Mouse (Mus musculus): ENCODE data around the gene Spast.
"Not testable (repeated sequence)": the region's sequence is repeated elsewhere in the genome, so short reads cannot be mapped to it uniquely, and the experiment has no call there.

The Spast gene

GRCm38 (mm10) chr17:74338937-74339804 is at the start of gene Spast:
Gene Spast, plus strand, starts transcription at chr17:74338987.
- peak; percentile 76 for DNase-seq (ENCODE audit: extremely low spot score, low spot score)

GRCm38 (mm10) chr17:74290198-74290597 is 48.6 kb upstream of the Spast start:
- DNase-seq (ENCODE audit: extremely low spot score, low spot score), result no peak

GRCm38 (mm10) chr17:74290869-74291268 is 47.9 kb upstream of the Spast start:
- no peak for DNase-seq (ENCODE audit: extremely low spot score, low spot score)

- DNase-seq (ENCODE audit: extremely low spot score, low spot score), result no peak
These were observed 47.0 kb upstream of the Spast start for GRCm38 (mm10) chr17:74291640-74292361.

GRCm38 (mm10) chr17:74293687-74294425 is 44.9 kb upstream of the Spast start:
- DNase-seq (ENCODE audit: extremely low spot score, low spot score), result peak; percentile 68

GRCm38 (mm10) chr17:74294426-74295025 is 44.3 kb upstream of the Spast start:
- peak; percentile 86 for DNase-seq (ENCODE audit: extremely low spot score, low spot score)

GRCm38 (mm10) chr17:74295026-74295970 is 43.5 kb upstream of the Spast start, which contains the start of gene Memo1:
Gene Memo1, minus strand, starts transcription at chr17:74295521.
- peak; percentile 87 for DNase-seq (ENCODE audit: extremely low spot score, low spot score)

- DNase-seq (ENCODE audit: extremely low spot score, low spot score), result no peak
These were observed 42.5 kb upstream of the Spast start for GRCm38 (mm10) chr17:74296076-74296823.

GRCm38 (mm10) chr17:74296991-74297390 is 41.8 kb upstream of the Spast start:
- DNase-seq (ENCODE audit: extremely low spot score, low spot score), result not testable (repeated sequence)

GRCm38 (mm10) chr17:74300089-74300488 is 38.7 kb upstream of the Spast start:
- DNase-seq (ENCODE audit: extremely low spot score, low spot score), result no peak

GRCm38 (mm10) chr17:74304060-74304459 is 34.7 kb upstream of the Spast start:
- no peak for DNase-seq (ENCODE audit: extremely low spot score, low spot score)

- DNase-seq (ENCODE audit: extremely low spot score, low spot score), result no peak
These were observed 33.2 kb upstream of the Spast start for GRCm38 (mm10) chr17:74305616-74306015.

- no peak for DNase-seq (ENCODE audit: extremely low spot score, low spot score)
These were observed 32.8 kb upstream of the Spast start for GRCm38 (mm10) chr17:74306021-74306420.

GRCm38 (mm10) chr17:74315445-74316308 is 23.1 kb upstream of the Spast start:
- DNase-seq (ENCODE audit: extremely low spot score, low spot score), result no peak

GRCm38 (mm10) chr17:74316309-74316863 is 22.4 kb upstream of the Spast start:
- DNase-seq (ENCODE audit: extremely low spot score, low spot score), result peak; percentile 91

GRCm38 (mm10) chr17:74318721-74319120 is 20.1 kb upstream of the Spast start:
- DNase-seq (ENCODE audit: extremely low spot score, low spot score), result no peak

- no peak for DNase-seq (ENCODE audit: extremely low spot score, low spot score)
These were observed 16.3 kb upstream of the Spast start for GRCm38 (mm10) chr17:74322400-74323054.

GRCm38 (mm10) chr17:74323844-74324243 is 14.9 kb upstream of the Spast start, which contains the start of gene Dpy30:
Gene Dpy30, minus strand, starts transcription at chr17:74323944.
- no peak for DNase-seq (ENCODE audit: extremely low spot score, low spot score)

Measured in neural tube, embryonic 10.5 days (tissue).